Mouse (Mus musculus) thymus, postnatal 14 days (tissue): Measurements from ENCODE around the gene Cdhr4.
A peak's percentile ranks its signal among the peaks of the same experiment; 100 is the strongest.
"Not testable (repeated sequence)": the region's sequence is repeated elsewhere in the genome, so short reads cannot be mapped to it uniquely, and the experiment has no call there.

Experiments
- DNase-seq: peaks from one replicate; pipeline ENCODE4 v3.0.0; 2021

The Cdhr4 gene

DNA sequence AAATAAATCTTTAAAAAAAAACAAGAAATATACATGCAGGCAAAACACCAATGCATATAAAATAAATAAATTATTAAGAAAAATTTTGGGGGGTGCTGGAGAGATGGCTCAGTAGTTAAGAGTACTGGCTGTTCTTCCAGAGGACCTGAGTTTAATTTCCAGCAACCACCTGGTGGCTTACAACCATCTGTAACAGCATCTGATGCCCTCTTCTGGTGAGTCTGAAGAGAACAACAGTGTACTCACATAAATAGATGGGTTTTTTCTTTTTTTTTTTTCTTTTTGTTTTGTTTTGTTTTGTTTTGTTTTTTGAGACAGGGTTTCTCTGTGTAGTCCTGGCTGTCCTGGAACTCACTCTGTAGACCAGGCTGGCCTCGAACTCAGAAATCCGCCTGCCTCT lies 21.3 kb downstream of the Cdhr4 start:
- not testable (repeated sequence) for DNase-seq

- DNase-seq, result no peak
These were observed 24.8 kb downstream of the Cdhr4 start for GRCm38 (mm10) chr9:108017127-108017526.

GRCm38 (mm10) chr9:108020741-108021140 lies 28.4 kb downstream of the Cdhr4 start:
- DNase-seq, result no peak

DNA sequence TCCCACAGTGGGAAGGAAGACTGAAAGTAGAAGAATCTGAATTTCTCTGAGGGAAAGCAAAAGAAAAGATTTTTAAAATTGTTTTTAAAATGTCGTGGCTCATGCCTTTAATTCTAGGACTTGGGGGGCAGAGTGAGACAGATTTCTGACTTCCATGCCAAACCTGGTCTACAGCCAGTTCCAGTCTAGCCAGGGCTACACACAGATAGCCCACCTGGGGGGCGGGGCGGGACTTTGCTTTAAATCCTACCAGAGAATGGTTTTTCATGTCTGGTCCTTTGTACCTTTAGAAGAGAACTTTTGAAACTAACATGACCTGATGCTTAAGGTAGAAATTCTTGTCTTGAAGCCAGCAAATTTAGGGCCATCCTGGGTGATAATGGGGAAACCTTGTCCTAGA lies 30.9 kb downstream of the Cdhr4 start:
- DNase-seq, result no peak

GRCm38 (mm10) chr9:108026584-108026983 lies 34.3 kb downstream of the Cdhr4 start:
- DNase-seq, result no peak

DNA sequence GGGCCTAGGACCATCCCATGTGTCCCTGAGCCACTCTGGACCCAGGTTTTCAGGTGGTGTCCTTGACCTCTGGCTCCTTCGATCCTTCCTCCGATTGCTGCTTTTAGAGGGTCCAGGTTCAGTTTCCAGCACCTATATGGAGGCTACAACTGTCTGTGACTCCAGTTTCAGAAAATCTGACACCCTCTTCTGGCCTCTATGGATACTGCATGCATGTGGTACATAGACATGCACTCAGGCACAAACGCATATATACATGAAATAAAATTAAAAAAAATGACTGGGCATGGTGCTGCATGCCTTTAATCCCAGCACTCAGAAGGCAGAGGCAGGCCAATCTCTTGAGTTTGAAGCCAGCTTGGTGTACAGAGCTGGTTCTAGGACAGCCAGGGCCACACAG lies 35.6 kb downstream of the Cdhr4 start:
- no peak for DNase-seq

DNA sequence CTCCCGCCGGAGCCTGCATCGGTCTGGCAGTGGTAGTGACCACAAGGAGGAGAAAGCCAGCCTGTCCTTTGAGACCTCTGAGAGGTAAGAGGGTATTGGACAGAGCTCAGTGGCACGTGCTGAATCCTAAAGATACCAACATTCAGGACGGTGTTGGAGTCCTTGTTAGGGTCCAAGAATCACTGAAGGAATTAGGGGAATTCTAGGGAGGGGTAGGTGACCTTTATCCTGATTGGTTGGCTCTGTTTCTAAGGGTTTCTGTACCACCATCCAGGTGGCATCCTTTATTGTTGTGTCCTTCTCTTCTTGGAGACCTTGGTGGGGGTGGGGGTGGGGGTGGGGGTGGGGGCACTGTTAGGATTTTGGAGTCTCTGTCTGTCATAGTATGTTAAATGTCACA lies 39.8 kb downstream of the Cdhr4 start:
- DNase-seq, result no peak

GRCm38 (mm10) chr9:108035331-108036156 lies 43.2 kb downstream of the Cdhr4 start:
- no peak for DNase-seq

DNA sequence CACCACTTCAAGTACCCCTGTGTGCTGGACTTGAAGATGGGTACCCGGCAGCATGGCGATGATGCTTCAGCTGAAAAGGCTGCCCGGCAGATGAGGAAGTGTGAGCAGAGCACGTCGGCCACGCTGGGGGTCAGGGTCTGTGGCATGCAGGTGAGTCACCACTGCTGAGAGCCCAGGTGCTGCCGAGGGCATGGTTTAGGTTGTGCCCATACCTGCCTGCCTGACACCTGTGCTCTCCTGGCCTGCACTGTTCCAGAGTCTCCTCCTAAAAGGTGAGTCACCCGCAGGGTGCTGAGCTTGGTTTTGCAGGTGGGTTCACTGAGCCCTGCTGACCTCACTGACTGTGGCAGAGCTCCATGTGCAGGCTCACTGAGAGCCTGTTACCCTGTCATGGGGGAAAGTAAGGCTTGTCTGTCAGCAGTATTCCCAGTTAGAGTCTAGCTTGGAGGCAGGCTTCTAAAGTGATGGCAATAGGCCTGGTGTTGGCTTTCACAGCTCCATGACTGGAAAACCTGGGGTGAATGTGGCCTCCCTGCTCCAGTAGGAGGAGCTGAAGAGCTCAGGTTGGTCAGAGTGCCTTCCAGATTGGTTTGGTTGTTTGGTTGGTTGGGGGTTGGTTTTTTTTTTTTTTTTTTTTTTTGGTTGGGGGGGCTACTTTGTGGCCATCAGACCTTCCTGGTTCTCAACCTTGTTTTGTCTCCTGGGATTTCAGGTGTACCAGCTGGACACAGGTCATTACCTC lies 52.6 kb downstream of the Cdhr4 start:
- no peak for DNase-seq

GRCm38 (mm10) chr9:108046582-108046981 lies 54.3 kb downstream of the Cdhr4 start:
- DNase-seq, result no peak

GRCm38 (mm10) chr9:108047601-108048565 lies 55.6 kb downstream of the Cdhr4 start:
- no peak for DNase-seq

DNA sequence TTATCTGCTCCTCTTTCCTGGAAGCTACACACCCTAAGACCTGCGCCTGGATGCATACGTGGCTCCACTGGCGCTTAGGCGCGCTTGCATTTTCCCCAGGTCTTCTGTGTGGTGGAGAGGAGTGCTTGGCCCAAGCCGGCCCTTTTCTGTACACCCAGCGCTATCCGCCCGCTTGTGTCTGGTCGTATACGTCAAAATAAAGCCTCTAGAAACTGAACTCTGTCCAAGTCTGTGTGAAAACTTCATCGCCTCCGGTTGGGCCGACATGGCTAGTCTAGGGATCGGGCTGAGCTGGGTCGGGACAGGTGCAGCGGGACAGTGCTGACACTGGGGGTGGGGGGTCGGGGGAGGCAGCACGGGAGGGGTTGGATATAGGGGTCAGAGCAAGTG lies 56.3 kb downstream of the Cdhr4 start:
- DNase-seq, result no peak

GRCm38 (mm10) chr9:108049016-108049455 lies 56.7 kb downstream of the Cdhr4 start, which contains the start of gene Gmppb:
Gene Gmppb, plus strand, starts transcription at chr9:108049242.
- DNase-seq, result peak; percentile 93
